Mouse (Mus musculus) neutrophil, adult 5-6 weeks (primary cell): ENCODE measurements around the gene Vmn2r85. TPM values are rescaled to one million over a fixed set of nuclear protein-coding genes. Genes with fewer than 3 reads are reported as not detected.

Experiments used
- total RNA-seq: library from RNA; stranded (forward); fragments of 200-1000 nt; gene quantifications from 2 replicates; pipeline ENCODE4 v1.2.3, GENCODE M21; 2017

Vmn2r85 gene
- total RNA-seq, 1 experiment from 2014 or later, result not detected

Other genes with a start within 250 kb of the Vmn2r85 start
- gene Olfr826, start 245.5 kb downstream of the Vmn2r85 start, total RNA-seq, result not detected in 2 replicates
- 0.12 TPM in 1 of 2 replicates, not detected in the other for gene Olfr827, start 215.3 kb downstream of the Vmn2r85 start, total RNA-seq
- gene Neurod4, start 149.5 kb downstream of the Vmn2r85 start, total RNA-seq, result 0.61 and 1.0 TPM in 2 replicates
- gene Tespa1, start 106.8 kb downstream of the Vmn2r85 start, total RNA-seq, result 70.0 and 70.5 TPM in 2 replicates
- 0.12 TPM in 2 replicates for gene Vmn2r84, start 35.4 kb downstream of the Vmn2r85 start, total RNA-seq
- gene Vmn2r86, start 26.3 kb upstream of the Vmn2r85 start, total RNA-seq, result not detected in 2 replicates
- not detected in 2 replicates for gene Vmn2r87, start 67.7 kb upstream of the Vmn2r85 start, total RNA-seq